Mouse (Mus musculus): Measurements from ENCODE around the gene Smg6. TPM values are rescaled to one million over a fixed set of nuclear protein-coding genes. Genes with fewer than 3 reads are reported as not detected.

Gene Smg6
- polyA plus RNA-seq, 1 experiment = 40.8 TPM

GRCm38 (mm10) chr11:75132278-75132677, 206.7 kb downstream of the Smg6 start:
- no peak for TF ChIP-seq POLR2A (IDR thresholded peaks at IDR 0.05; ENCODE audit: borderline replicate concordance, extremely low read depth, low read depth, low read length)
- peak; percentile 55 for TF ChIP-seq CTCF (IDR thresholded peaks at IDR 0.05; ENCODE audit: insufficient read depth, low read length)
- DNase-seq = peak; percentile 66
- Histone ChIP-seq H3K4me1 (ENCODE audit: control insufficient read depth, insufficient read depth, low read length) (peaks cover 22% of the 10 kb centered on the region), H3K4me3 (replicated peaks; ENCODE audit: extremely low read depth, low read depth, low read length) (no peak overlapping the region)
- WGBS = 32% methylated on average over 5 of the region's 5 CpGs

- Histone ChIP-seq H3K4me3 (replicated peaks; ENCODE audit: extremely low read depth, low read depth, low read length) (no peak overlapping the region), H3K4me1 (ENCODE audit: control insufficient read depth, insufficient read depth, low read length) (peaks cover 28% of the 10 kb centered on the region)
- TF ChIP-seq POLR2A (IDR thresholded peaks at IDR 0.05; ENCODE audit: borderline replicate concordance, extremely low read depth, low read depth, low read length) (no peak), CTCF (IDR thresholded peaks at IDR 0.05; ENCODE audit: insufficient read depth, low read length) (no peak)
- peak; percentile 13 for DNase-seq
- 77% methylated on average over 5 of the region's 5 CpGs for WGBS
These were observed 207.8 kb downstream of the Smg6 start for GRCm38 (mm10) chr11:75133391-75133790.

GRCm38 (mm10) chr11:75133951-75134350, 208.3 kb downstream of the Smg6 start:
- TF ChIP-seq CTCF (IDR thresholded peaks at IDR 0.05; ENCODE audit: insufficient read depth, low read length) (no peak), POLR2A (IDR thresholded peaks at IDR 0.05; ENCODE audit: borderline replicate concordance, extremely low read depth, low read depth, low read length) (no peak)
- peak; percentile 13 for DNase-seq
- Histone ChIP-seq H3K4me3 (replicated peaks; ENCODE audit: extremely low read depth, low read depth, low read length) (no peak overlapping the region), H3K4me1 (ENCODE audit: control insufficient read depth, insufficient read depth, low read length) (peaks cover 34% of the 10 kb centered on the region)
- 35% methylated on average over 2 of the region's 2 CpGs for WGBS

GRCm38 (mm10) chr11:75134485-75135068, 209.0 kb downstream of the Smg6 start:
- Histone ChIP-seq H3K4me1 (ENCODE audit: control insufficient read depth, insufficient read depth, low read length) (peaks cover 39% of the 10 kb centered on the region), H3K4me3 (replicated peaks; ENCODE audit: extremely low read depth, low read depth, low read length) (no peak overlapping the region)
- no peak for DNase-seq
- WGBS = 53% methylated on average over 5 of the region's 5 CpGs
- no peak for TF ChIP-seq CTCF (IDR thresholded peaks at IDR 0.05; ENCODE audit: insufficient read depth, low read length)
- TF ChIP-seq POLR2A (IDR thresholded peaks at IDR 0.05; ENCODE audit: borderline replicate concordance, extremely low read depth, low read depth, low read length) = no peak

GRCm38 (mm10) chr11:75135358-75135757, 209.7 kb downstream of the Smg6 start:
- no peak overlapping the region for H3K4me3 ChIP-seq (replicated peaks; ENCODE audit: extremely low read depth, low read depth, low read length)
- DNase-seq = no peak
- H3K4me1 ChIP-seq (ENCODE audit: control insufficient read depth, insufficient read depth, low read length) = peaks cover 47% of the 10 kb centered on the region
- WGBS = 91% methylated on average over 4 of the region's 4 CpGs
- TF ChIP-seq CTCF (IDR thresholded peaks at IDR 0.05; ENCODE audit: insufficient read depth, low read length) (no peak), POLR2A (IDR thresholded peaks at IDR 0.05; ENCODE audit: borderline replicate concordance, extremely low read depth, low read depth, low read length) (no peak)

GRCm38 (mm10) chr11:75136666-75137398, 211.2 kb downstream of the Smg6 start:
- no peak overlapping the region for H3K4me3 ChIP-seq (replicated peaks; ENCODE audit: extremely low read depth, low read depth, low read length)
- 11% methylated on average over 5 of the region's 5 CpGs for WGBS
- DNase-seq = peak; percentile 37
- TF ChIP-seq POLR2A (IDR thresholded peaks at IDR 0.05; ENCODE audit: borderline replicate concordance, extremely low read depth, low read depth, low read length) = no peak
- TF ChIP-seq CTCF (IDR thresholded peaks at IDR 0.05; ENCODE audit: insufficient read depth, low read length) = no peak
- peaks cover 50% of the 10 kb centered on the region for H3K4me1 ChIP-seq (ENCODE audit: control insufficient read depth, insufficient read depth, low read length)

- TF ChIP-seq POLR2A (IDR thresholded peaks at IDR 0.05; ENCODE audit: borderline replicate concordance, extremely low read depth, low read depth, low read length) = no peak
- TF ChIP-seq CTCF (IDR thresholded peaks at IDR 0.05; ENCODE audit: insufficient read depth, low read length) = 0 out of 2 replicates have a peak, but pooled peaks have one; percentile 24
- Histone ChIP-seq H3K4me1 (ENCODE audit: control insufficient read depth, insufficient read depth, low read length) (peaks cover 39% of the 10 kb centered on the region), H3K4me3 (replicated peaks; ENCODE audit: extremely low read depth, low read depth, low read length) (no peak overlapping the region)
- WGBS = 18% methylated on average over 11 of the region's 11 CpGs
- peak; percentile 68 for DNase-seq
These were observed 213.7 kb downstream of the Smg6 start for GRCm38 (mm10) chr11:75139122-75139963.

GRCm38 (mm10) chr11:75140431-75140830, 214.8 kb downstream of the Smg6 start:
- TF ChIP-seq POLR2A (IDR thresholded peaks at IDR 0.05; ENCODE audit: borderline replicate concordance, extremely low read depth, low read depth, low read length) = no peak
- no peak for TF ChIP-seq CTCF (IDR thresholded peaks at IDR 0.05; ENCODE audit: insufficient read depth, low read length)
- DNase-seq = no peak
- Histone ChIP-seq H3K4me3 (replicated peaks; ENCODE audit: extremely low read depth, low read depth, low read length) (no peak overlapping the region), H3K4me1 (ENCODE audit: control insufficient read depth, insufficient read depth, low read length) (peaks cover 36% of the 10 kb centered on the region)
- WGBS = 50% methylated on average over 5 of the region's 5 CpGs

GRCm38 (mm10) chr11:75141038-75141437, 215.4 kb downstream of the Smg6 start:
- TF ChIP-seq POLR2A (IDR thresholded peaks at IDR 0.05; ENCODE audit: borderline replicate concordance, extremely low read depth, low read depth, low read length) = no peak
- TF ChIP-seq CTCF (IDR thresholded peaks at IDR 0.05; ENCODE audit: insufficient read depth, low read length) = no peak
- Histone ChIP-seq H3K4me3 (replicated peaks; ENCODE audit: extremely low read depth, low read depth, low read length) (no peak overlapping the region), H3K4me1 (ENCODE audit: control insufficient read depth, insufficient read depth, low read length) (peaks cover 36% of the 10 kb centered on the region)
- 48% methylated on average over 3 of the region's 3 CpGs for WGBS
- DNase-seq = peak; percentile 11

Measured in lung, adult 2 months (tissue).